Mouse (Mus musculus) bone marrow, adult 2 months (tissue): Measurements from ENCODE around the gene Rabgap1l.

ENCODE experiments used
- CTCF ChIP-seq: fragments of 200-500 bp; IDR thresholded peaks from 2 replicates; pipeline ENCODE4 v1.5.1; 2011; ENCODE audit warnings: low read length, control low read depth; ENCODE audit not compliant: control insufficient read depth, insufficient read depth
- POLR2A ChIP-seq: fragments of 200-500 bp; IDR thresholded peaks from 2 replicates; pipeline ENCODE4 v1.6.1; 2011; ENCODE audit warnings: low read depth, mild to moderate bottlenecking, control low read depth, low read length, borderline replicate concordance; ENCODE audit not compliant: control insufficient read depth

- TF ChIP-seq CTCF (no peak), POLR2A (no peak)
Measured at GRCm38 (mm10) chr1:160519896-160520465, 273.0 kb downstream of the Rabgap1l start.
